Mouse (Mus musculus): Measurements from ENCODE around the gene Tnfrsf13c. TPM values are rescaled to one million over a fixed set of nuclear protein-coding genes. Genes with fewer than 3 reads are reported as not detected.

The Tnfrsf13c gene
- polyA plus RNA-seq, 1 experiment from 2014 or later = 0.18 TPM

DNA sequence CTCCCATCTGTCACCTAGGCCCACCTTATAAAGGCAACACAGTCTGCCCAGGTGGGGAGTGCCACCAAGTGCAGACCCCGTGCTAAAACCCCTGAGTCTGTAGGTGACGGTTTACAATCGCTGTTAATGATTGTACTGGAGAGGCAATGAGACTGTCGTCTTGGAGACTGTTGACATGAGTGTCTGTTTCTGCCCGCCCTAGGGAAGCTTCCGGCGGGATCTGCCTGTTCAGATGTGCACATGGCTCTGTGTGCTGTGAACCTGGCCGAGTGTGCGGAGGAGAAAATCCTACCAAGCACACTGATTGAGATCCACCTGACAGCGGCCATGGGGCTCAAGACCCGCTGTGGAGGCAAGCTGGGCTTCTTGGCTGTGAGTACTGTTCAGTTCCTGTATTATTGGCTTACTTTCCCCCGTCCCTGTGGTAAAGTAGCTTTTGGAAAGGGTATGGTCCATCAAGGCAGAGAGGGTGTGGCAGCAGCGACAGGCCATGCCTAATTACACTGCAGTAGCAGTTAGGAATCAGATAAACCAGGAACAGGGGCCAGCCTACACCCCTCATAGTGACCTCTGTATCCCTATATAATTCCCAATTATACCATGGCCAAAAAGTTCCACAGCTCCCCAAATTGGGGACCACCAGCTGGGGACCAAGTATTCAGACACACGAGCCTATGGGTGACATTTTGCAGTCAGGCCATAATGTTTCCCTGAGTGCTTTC lies 38.9 kb downstream of the Tnfrsf13c start:
- no peak overlapping the region for H3K9ac ChIP-seq
- H3K27me3 ChIP-seq = no peaks in the 10 kb centered on the region
- H3K4me3 ChIP-seq = no peak overlapping the region
- H3K9me3 ChIP-seq (replicated peaks) = peaks cover 6% of the 10 kb centered on the region; the same call in 1 of the 2 replicates
- H3K4me1 ChIP-seq = no peaks in the 10 kb centered on the region
- H3K4me2 ChIP-seq (replicated peaks) = no peak overlapping the region
- H3K36me3 ChIP-seq = peaks cover 99% of the 10 kb centered on the region
- no peak for ATAC-seq (ENCODE audit: low FRiP score)
- 91% methylated on average over 14 of the region's 14 CpGs for WGBS
- H3K27ac ChIP-seq = no peak overlapping the region

DNA sequence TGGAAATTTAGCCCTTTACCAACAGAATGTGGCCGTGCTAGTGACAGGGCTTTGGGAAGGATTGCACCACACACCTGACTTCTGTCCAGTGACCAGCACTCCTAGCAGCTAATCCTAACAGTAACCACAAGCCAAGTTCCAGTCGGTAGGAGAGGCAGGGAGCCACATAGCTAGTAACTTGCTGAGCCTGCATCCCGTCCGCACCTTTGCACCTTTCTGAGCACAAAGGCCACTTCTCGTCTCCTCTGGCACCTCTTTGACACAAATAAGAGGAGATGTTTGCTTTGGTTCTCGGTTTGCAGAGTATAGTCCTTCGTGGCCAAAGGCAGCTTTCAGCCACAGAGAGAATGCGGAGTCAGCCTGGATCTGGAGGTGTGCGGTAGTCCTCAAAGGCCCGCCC lies 39.5 kb downstream of the Tnfrsf13c start:
- no peak overlapping the region for H3K4me2 ChIP-seq (replicated peaks)
- no peak for ATAC-seq (ENCODE audit: low FRiP score)
- 94% methylated on average over 10 of the region's 10 CpGs for WGBS
- H3K27me3 ChIP-seq = no peaks in the 10 kb centered on the region
- no peaks in the 10 kb centered on the region for H3K4me1 ChIP-seq
- peaks cover 99% of the 10 kb centered on the region for H3K36me3 ChIP-seq
- H3K9me3 ChIP-seq (replicated peaks) = peaks cover 6% of the 10 kb centered on the region; the same call in 1 of the 2 replicates
- no peak overlapping the region for H3K27ac ChIP-seq
- no peak overlapping the region for H3K4me3 ChIP-seq
- H3K9ac ChIP-seq = no peak overlapping the region

DNA sequence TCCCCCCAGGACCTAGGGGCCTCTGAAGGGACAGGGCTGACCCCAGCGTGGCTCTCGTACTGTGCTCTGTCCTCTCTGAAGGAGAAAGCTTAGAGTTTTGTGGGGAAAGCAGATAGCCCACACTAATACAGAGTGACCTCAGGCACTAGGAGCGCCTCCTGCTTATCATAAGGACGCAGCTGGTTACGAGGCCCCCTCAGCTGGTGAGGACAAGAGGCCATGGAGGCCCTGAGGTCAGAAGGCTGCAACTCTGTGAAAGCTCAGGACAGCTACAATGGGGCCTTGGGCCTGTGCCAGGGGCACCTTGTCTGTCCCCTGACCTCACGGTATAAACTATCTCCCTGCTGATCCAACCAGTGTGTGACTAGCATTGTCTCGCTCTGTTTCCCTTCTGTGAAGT lies 40.0 kb downstream of the Tnfrsf13c start:
- WGBS = 78% methylated on average over 7 of the region's 7 CpGs

DNA sequence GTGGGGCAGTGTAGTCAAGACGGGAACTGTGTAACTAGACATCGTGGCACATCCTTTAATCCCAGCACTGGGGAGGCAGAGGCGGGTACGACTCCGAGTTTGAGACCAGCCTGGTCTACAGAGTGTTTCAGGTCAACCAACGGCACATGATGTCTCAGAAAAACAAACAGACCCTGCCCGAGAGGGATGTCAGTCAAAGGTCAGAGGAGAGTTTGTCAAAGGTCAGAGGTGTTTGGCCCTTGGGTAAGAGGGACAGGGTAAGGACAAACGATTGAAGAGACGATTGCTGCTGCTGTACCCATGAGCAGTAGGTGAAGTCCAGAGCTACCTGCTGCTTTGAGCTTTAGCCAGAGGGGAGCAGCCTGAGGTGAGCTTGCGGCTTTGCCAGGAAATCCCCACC lies 40.6 kb downstream of the Tnfrsf13c start:
- Histone ChIP-seq H3K27ac (no peak overlapping the region), H3K4me2 (replicated peaks) (no peak overlapping the region), H3K36me3 (peaks cover 100% of the 10 kb centered on the region), H3K27me3 (no peaks in the 10 kb centered on the region), H3K9me3 (replicated peaks) (peaks cover 6% of the 10 kb centered on the region; the same call in 1 of the 2 replicates), H3K9ac (no peak overlapping the region), H3K4me1 (no peaks in the 10 kb centered on the region), H3K4me3 (no peak overlapping the region)
- ATAC-seq (ENCODE audit: low FRiP score) = no peak
- WGBS = 75% methylated on average over 10 of the region's 10 CpGs

More for the DNA sequence above, 40.0 kb downstream of the Tnfrsf13c start:
- Histone ChIP-seq H3K4me2 (replicated peaks) (no peak overlapping the region), H3K9me3 (replicated peaks) (peaks cover 6% of the 10 kb centered on the region; the same call in 1 of the 2 replicates), H3K27me3 (no peaks in the 10 kb centered on the region), H3K4me3 (no peak overlapping the region), H3K27ac (no peak overlapping the region), H3K9ac (no peak overlapping the region), H3K4me1 (no peaks in the 10 kb centered on the region), H3K36me3 (peaks cover 99% of the 10 kb centered on the region)
- ATAC-seq (ENCODE audit: low FRiP score) = no peak

DNA sequence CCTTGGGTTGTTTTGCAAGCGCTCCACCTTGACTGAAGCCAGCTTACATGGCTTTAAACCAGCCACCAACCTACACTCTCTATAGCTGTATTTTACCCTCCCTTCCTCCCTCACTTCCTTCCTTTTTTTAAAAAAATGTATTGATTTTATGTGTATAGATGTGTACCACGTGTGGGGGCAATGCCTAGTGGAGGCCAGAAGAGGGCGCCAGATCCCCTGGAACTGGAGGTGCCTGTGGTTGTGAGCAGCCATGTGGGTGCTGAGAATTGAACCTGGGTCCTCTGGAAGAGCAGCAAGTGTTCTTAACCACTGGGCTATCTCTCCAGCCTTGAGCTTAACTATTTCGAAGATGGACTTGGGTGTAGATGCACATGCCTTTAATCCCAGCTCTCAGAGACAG lies 41.9 kb downstream of the Tnfrsf13c start:
- peaks cover 6% of the 10 kb centered on the region; the same call in 1 of the 2 replicates for H3K9me3 ChIP-seq (replicated peaks)
- ATAC-seq (ENCODE audit: low FRiP score) = no peak
- 95% methylated on average over 4 of the region's 4 CpGs for WGBS
- no peak overlapping the region for H3K9ac ChIP-seq
- no peak overlapping the region for H3K27ac ChIP-seq
- no peaks in the 10 kb centered on the region for H3K4me1 ChIP-seq
- no peaks in the 10 kb centered on the region for H3K27me3 ChIP-seq
- H3K36me3 ChIP-seq = peaks cover 100% of the 10 kb centered on the region
- no peak overlapping the region for H3K4me2 ChIP-seq (replicated peaks)
- H3K4me3 ChIP-seq = no peak overlapping the region

DNA sequence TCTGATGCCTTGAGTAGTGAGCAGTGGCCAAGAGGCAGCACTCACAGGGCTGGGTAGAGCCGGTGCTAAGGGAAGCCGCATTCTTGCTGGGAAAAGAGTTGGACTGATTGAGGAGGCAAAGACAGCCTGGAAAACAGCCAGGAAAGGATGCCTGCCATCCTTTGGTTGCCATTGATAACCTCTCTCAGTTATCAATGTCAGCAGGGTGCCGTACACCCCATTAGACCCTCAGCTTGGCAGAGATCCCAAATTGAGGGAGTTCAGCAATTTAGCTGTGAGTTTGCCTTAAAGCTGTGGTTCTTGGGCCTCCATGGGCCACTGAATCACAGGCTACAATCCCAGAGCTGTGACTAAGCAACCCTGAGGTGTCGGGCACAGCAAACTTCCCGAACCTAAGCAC lies 43.0 kb downstream of the Tnfrsf13c start:
- Histone ChIP-seq H3K9ac (no peak overlapping the region), H3K4me3 (no peak overlapping the region), H3K9me3 (replicated peaks) (peaks cover 6% of the 10 kb centered on the region; the same call in 1 of the 2 replicates), H3K36me3 (peaks cover 100% of the 10 kb centered on the region), H3K27ac (no peak overlapping the region), H3K27me3 (no peaks in the 10 kb centered on the region), H3K4me2 (replicated peaks) (no peak overlapping the region), H3K4me1 (no peaks in the 10 kb centered on the region)
- 88% methylated on average over 5 of the region's 5 CpGs for WGBS
- ATAC-seq (ENCODE audit: low FRiP score) = no peak

DNA sequence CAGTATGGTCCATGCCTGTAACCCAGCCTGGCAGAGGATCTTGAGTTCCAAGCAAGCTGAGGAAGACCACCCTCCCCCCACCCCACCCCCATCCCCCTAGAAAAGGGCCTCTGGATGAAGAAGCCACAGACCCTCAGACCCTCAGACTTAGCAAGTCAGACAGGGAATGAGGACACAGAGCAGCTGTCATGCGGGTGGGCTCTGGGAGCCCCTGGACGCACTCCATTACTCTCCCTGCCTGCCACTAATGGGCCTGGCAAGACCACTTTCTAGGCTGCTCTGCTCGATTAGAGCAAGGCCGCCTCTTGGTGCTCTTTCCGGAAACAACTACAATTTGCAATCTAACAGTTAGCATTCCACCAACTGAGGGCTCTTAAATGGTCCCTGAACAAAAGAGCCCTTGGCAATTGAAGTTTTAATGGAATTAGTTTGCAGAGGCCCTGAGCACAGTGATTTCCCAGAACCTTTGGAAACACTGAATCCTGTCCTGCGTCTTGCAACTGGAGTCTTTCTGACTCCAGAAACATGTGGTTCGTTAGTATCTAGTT lies 46.4 kb downstream of the Tnfrsf13c start:
- H3K4me3 ChIP-seq = no peak overlapping the region
- H3K9me3 ChIP-seq (replicated peaks) = peaks cover 6% of the 10 kb centered on the region; the same call in 1 of the 2 replicates
- 88% methylated on average over 7 of the region's 7 CpGs for WGBS
- H3K9ac ChIP-seq = no peak overlapping the region
- ATAC-seq (ENCODE audit: low FRiP score) = no peak
- H3K4me2 ChIP-seq (replicated peaks) = no peak overlapping the region
- H3K27me3 ChIP-seq = no peaks in the 10 kb centered on the region
- H3K27ac ChIP-seq = no peak overlapping the region
- H3K4me1 ChIP-seq = no peaks in the 10 kb centered on the region
- peaks cover 95% of the 10 kb centered on the region for H3K36me3 ChIP-seq

DNA sequence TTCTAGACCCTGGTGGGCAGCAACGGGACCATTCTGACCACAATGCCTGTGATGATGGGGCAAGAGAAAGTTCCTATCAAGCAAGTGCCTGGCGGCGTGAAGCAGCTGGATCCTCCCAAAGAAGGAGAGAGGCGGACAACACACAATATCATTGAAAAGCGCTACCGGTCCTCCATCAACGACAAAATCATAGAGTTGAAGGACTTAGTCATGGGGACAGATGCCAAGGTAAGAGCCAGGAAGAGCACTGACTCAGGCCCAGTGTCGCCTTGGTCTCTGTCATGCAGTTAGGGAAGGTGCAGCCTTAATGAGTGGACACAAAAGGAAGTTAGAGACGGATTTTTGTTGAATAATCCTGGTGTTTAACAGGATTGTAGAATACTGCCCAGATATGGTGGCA lies 49.1 kb downstream of the Tnfrsf13c start:
- no peak overlapping the region for H3K4me3 ChIP-seq
- H3K4me1 ChIP-seq = no peaks in the 10 kb centered on the region
- H3K9me3 ChIP-seq (replicated peaks) = no peaks in the 10 kb centered on the region
- 97% methylated on average over 9 of the region's 9 CpGs for WGBS
- no peak overlapping the region for H3K9ac ChIP-seq
- H3K36me3 ChIP-seq = peaks cover 95% of the 10 kb centered on the region
- no peaks in the 10 kb centered on the region for H3K27me3 ChIP-seq
- H3K4me2 ChIP-seq (replicated peaks) = no peak overlapping the region
- no peak overlapping the region for H3K27ac ChIP-seq
- no peak for ATAC-seq (ENCODE audit: low FRiP score)

DNA sequence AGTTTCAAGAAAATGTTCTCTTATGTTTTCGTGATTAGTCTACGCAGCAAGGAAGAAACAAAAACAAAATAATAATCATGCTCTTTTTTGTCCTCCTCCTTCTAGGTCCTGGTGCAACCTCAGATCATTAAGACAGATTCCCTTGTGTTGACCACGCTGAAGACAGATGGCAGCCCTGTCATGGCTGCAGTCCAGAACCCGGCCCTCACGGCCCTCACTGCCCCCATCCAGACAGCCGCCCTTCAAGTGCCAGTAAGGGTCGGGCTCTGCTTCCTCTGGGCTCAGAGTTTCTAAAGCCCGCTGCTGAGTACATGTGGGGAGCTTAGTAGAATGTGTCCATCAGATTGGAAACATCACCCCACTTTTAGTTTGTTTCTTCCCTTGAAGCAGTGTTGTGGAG lies 51.5 kb downstream of the Tnfrsf13c start:
- Histone ChIP-seq H3K36me3 (peaks cover 76% of the 10 kb centered on the region), H3K9ac (no peak overlapping the region), H3K27me3 (no peaks in the 10 kb centered on the region), H3K4me2 (replicated peaks) (no peak overlapping the region), H3K4me1 (peaks cover 6% of the 10 kb centered on the region), H3K4me3 (no peak overlapping the region), H3K9me3 (replicated peaks) (no peaks in the 10 kb centered on the region), H3K27ac (no peak overlapping the region)
- WGBS = 85% methylated on average over 8 of the region's 8 CpGs
- ATAC-seq (ENCODE audit: low FRiP score) = no peak

MicroRNAs encoded within 50 kb of the gene (microRNA counts, 519-probe panel; counts per million panel counts)
- microRNA mmu-miR-33 = 3,169 counts per million, percentile 71 among the panel's probes with 10 or more counts

Small RNA genes lying within 50 kb of the gene (microRNA-seq; reads per million reads assigned to microRNA genes)
- gene Mir33 = 93.8 reads per million, percentile 44 among the genes with 10 or more reads in this experiment

Other genes with a start within 250 kb of the Tnfrsf13c start
- gene 1700029P11Rik, start 243.8 kb downstream of the Tnfrsf13c start, polyA plus RNA-seq (2016; fragmentation: Nextera tagmentation; extraction: Ambion mirVana) = not detected in 2 replicates
- gene Xrcc6, start 236.5 kb downstream of the Tnfrsf13c start, polyA plus RNA-seq (2016; fragmentation: Nextera tagmentation; extraction: Ambion mirVana) = 58.4 and 62.3 TPM in 2 replicates
- 41.4 and 42.3 TPM in 2 replicates for gene Desi1, start 190.5 kb downstream of the Tnfrsf13c start, polyA plus RNA-seq (2016; fragmentation: Nextera tagmentation; extraction: Ambion mirVana)
- 169 and 192 TPM in 2 replicates for gene Snu13, start 176.8 kb downstream of the Tnfrsf13c start, polyA plus RNA-seq (2016; fragmentation: Nextera tagmentation; extraction: Ambion mirVana)
- not detected in 2 replicates for gene 4930407I10Rik, start 165.2 kb downstream of the Tnfrsf13c start, polyA plus RNA-seq (2016; fragmentation: Nextera tagmentation; extraction: Ambion mirVana)
- gene Mei1, start 154.4 kb downstream of the Tnfrsf13c start, polyA plus RNA-seq (2016; fragmentation: Nextera tagmentation; extraction: Ambion mirVana) = 0.14 TPM in 1 of 2 replicates, not detected in the other
- gene Ccdc134, start 96.4 kb downstream of the Tnfrsf13c start, polyA plus RNA-seq (2016; fragmentation: Nextera tagmentation; extraction: Ambion mirVana) = 17.0 and 17.1 TPM in 2 replicates
- gene Srebf2, start 77.2 kb downstream of the Tnfrsf13c start, polyA plus RNA-seq (2016; fragmentation: Nextera tagmentation; extraction: Ambion mirVana) = 230 and 244 TPM in 2 replicates
- gene Shisa8, start 11.6 kb downstream of the Tnfrsf13c start, polyA plus RNA-seq (2016; fragmentation: Nextera tagmentation; extraction: Ambion mirVana) = 1.6 and 1.7 TPM in 2 replicates
- gene Cenpm, start 20.4 kb upstream of the Tnfrsf13c start, polyA plus RNA-seq (2016; fragmentation: Nextera tagmentation; extraction: Ambion mirVana) = 51.1 and 51.4 TPM in 2 replicates
- 1.3 and 1.6 TPM in 2 replicates for gene 1500009C09Rik, start 28.0 kb upstream of the Tnfrsf13c start, polyA plus RNA-seq (2016; fragmentation: Nextera tagmentation; extraction: Ambion mirVana)
- gene Sept3, start 50.5 kb upstream of the Tnfrsf13c start, polyA plus RNA-seq (2016; fragmentation: Nextera tagmentation; extraction: Ambion mirVana) = 234 and 254 TPM in 2 replicates
- not detected in 2 replicates for gene Wbp2nl, start 74.6 kb upstream of the Tnfrsf13c start, polyA plus RNA-seq (2016; fragmentation: Nextera tagmentation; extraction: Ambion mirVana)
- gene Naga, start 114.6 kb upstream of the Tnfrsf13c start, polyA plus RNA-seq (2016; fragmentation: Nextera tagmentation; extraction: Ambion mirVana) = 26.7 and 29.7 TPM in 2 replicates
- gene Pheta2, start 114.6 kb upstream of the Tnfrsf13c start, polyA plus RNA-seq (2016; fragmentation: Nextera tagmentation; extraction: Ambion mirVana) = 5.3 and 6.2 TPM in 2 replicates
- gene Smdt1, start 114.6 kb upstream of the Tnfrsf13c start, polyA plus RNA-seq (2016; fragmentation: Nextera tagmentation; extraction: Ambion mirVana) = 250 and 259 TPM in 2 replicates
- gene Ndufa6, start 130.0 kb upstream of the Tnfrsf13c start, polyA plus RNA-seq (2016; fragmentation: Nextera tagmentation; extraction: Ambion mirVana) = 266 and 295 TPM in 2 replicates
- 4.0 and 4.8 TPM in 2 replicates for gene Cyp2d22, start 155.9 kb upstream of the Tnfrsf13c start, polyA plus RNA-seq (2016; fragmentation: Nextera tagmentation; extraction: Ambion mirVana)
- gene Cyp2d11, start 169.7 kb upstream of the Tnfrsf13c start, polyA plus RNA-seq (2016; fragmentation: Nextera tagmentation; extraction: Ambion mirVana) = not detected in 2 replicates
- gene Cyp2d10, start 182.8 kb upstream of the Tnfrsf13c start, polyA plus RNA-seq (2016; fragmentation: Nextera tagmentation; extraction: Ambion mirVana) = not detected in 2 replicates
- not detected in 2 replicates for gene Cyp2d9, start 209.1 kb upstream of the Tnfrsf13c start, polyA plus RNA-seq (2016; fragmentation: Nextera tagmentation; extraction: Ambion mirVana)

Data from hindbrain, embryonic 12.5 days (tissue).